Mouse (Mus musculus): ENCODE results near the gene Olfr1321.

Gene Olfr1321

GRCm38 (mm10) chrX:49734959-49735358, at the start of gene Olfr1321:
Olfr1321 (minus strand) TSS chrX:49735059.
- DNase-seq (ENCODE audit: low spot score in 2 of 2) = no peak

GRCm38 (mm10) chrX:49770828-49771227, 36.0 kb upstream of the Olfr1321 start:
- no peak for DNase-seq (ENCODE audit: low spot score in 2 of 2)

GRCm38 (mm10) chrX:49745192-49745591, 10.3 kb upstream of the Olfr1321 start:
- DNase-seq (ENCODE audit: low spot score in 2 of 2) = no peak
